Mouse (Mus musculus) G1E-ER4 (cell line): ENCODE results near the gene Adprm. TPM values are rescaled to one million over a fixed set of nuclear protein-coding genes. Genes with fewer than 3 reads are reported as not detected.

ENCODE experiments used
- GATA1 ChIP-seq: IDR thresholded peaks from one replicate; pipeline ENCODE4 v1.8.0; 2012; ENCODE audit warnings: low read length, inconsistent platforms
- polyA plus RNA-seq: library from polyadenylated mRNA; stranded (reverse); fragments of >175 nt; gene quantifications from 2 replicates; pipeline ENCODE4 v1.2.3, GENCODE M21; 2012

The Adprm gene
- polyA plus RNA-seq, 1 experiment: 0.44 TPM

- no peak for TF ChIP-seq GATA1
Observed at GRCm38 (mm10) chr11:67081125-67081649, 28.8 kb upstream of the Adprm start.

GRCm38 (mm10) chr11:67080168-67080567 is 27.8 kb upstream of the Adprm start:
- no peak for TF ChIP-seq GATA1

GRCm38 (mm10) chr11:67079740-67080139 is 27.3 kb upstream of the Adprm start:
- TF ChIP-seq GATA1: no peak

- no peak for TF ChIP-seq GATA1
Observed at GRCm38 (mm10) chr11:67078888-67079287, 26.5 kb upstream of the Adprm start.

- TF ChIP-seq GATA1: no peak
Observed at GRCm38 (mm10) chr11:67078000-67078399, 25.6 kb upstream of the Adprm start, which contains the start of gene Myh3. Gene Myh3 (plus strand): TSS chr11:67078300.

GRCm38 (mm10) chr11:67077435-67077834 is 25.0 kb upstream of the Adprm start:
- TF ChIP-seq GATA1: no peak

- TF ChIP-seq GATA1: no peak
Observed at GRCm38 (mm10) chr11:67076781-67077180, 24.4 kb upstream of the Adprm start.

GRCm38 (mm10) chr11:67075036-67075435 is 22.6 kb upstream of the Adprm start:
- TF ChIP-seq GATA1: no peak

- TF ChIP-seq GATA1: no peak
Observed at GRCm38 (mm10) chr11:67072615-67073130, 20.3 kb upstream of the Adprm start.

- no peak for TF ChIP-seq GATA1
Observed at GRCm38 (mm10) chr11:67067741-67068140, 15.3 kb upstream of the Adprm start.

GRCm38 (mm10) chr11:67062726-67063125 is 10.3 kb upstream of the Adprm start:
- TF ChIP-seq GATA1: no peak

GRCm38 (mm10) chr11:67061311-67061710 is 8.9 kb upstream of the Adprm start:
- no peak for TF ChIP-seq GATA1

GRCm38 (mm10) chr11:67054754-67055365 is 2.5 kb upstream of the Adprm start:
- TF ChIP-seq GATA1: no peak

- no peak for TF ChIP-seq GATA1
Observed at GRCm38 (mm10) chr11:67051676-67052320, 596 bp downstream of the Adprm start.

- TF ChIP-seq GATA1: no peak
Observed at GRCm38 (mm10) chr11:67049256-67049655, 3.1 kb downstream of the Adprm start.

GRCm38 (mm10) chr11:67048496-67048895 is 3.9 kb downstream of the Adprm start:
- TF ChIP-seq GATA1: no peak

GRCm38 (mm10) chr11:67047199-67047598 is 5.2 kb downstream of the Adprm start:
- TF ChIP-seq GATA1: no peak
